Mouse (Mus musculus): ENCODE measurements around the gene Alg14. TPM values are rescaled to one million over a fixed set of nuclear protein-coding genes. Genes with fewer than 3 reads are reported as not detected.

The Alg14 gene
- polyA plus RNA-seq, 1 experiment from 2014 or later = 40.1 TPM

GRCm38 (mm10) chr3:121365131-121365530, 73.6 kb downstream of the Alg14 start:
- H3K27me3 ChIP-seq (ENCODE audit: insufficient read depth, poor library complexity, severe bottlenecking) = no peaks in the 10 kb centered on the region
- no peak for DNase-seq (ENCODE audit: low spot score)
- peaks cover 10% of the 10 kb centered on the region for H3K4me1 ChIP-seq
- H3K9me3 ChIP-seq = no peaks in the 10 kb centered on the region
- H3K27ac ChIP-seq = no peak overlapping the region
- H3K36me3 ChIP-seq = no peaks in the 10 kb centered on the region
- 57% methylated on average over 8 of the region's 8 CpGs for WGBS
- H3K4me3 ChIP-seq = no peak overlapping the region

GRCm38 (mm10) chr3:121368616-121369015, 77.0 kb downstream of the Alg14 start:
- no peak overlapping the region for H3K4me3 ChIP-seq
- peaks cover 32% of the 10 kb centered on the region for H3K4me1 ChIP-seq
- WGBS = 84% methylated on average over 4 of the region's 4 CpGs

GRCm38 (mm10) chr3:121369517-121369916, 77.9 kb downstream of the Alg14 start:
- no peak for DNase-seq (ENCODE audit: low spot score)
- Histone ChIP-seq H3K4me1 (peaks cover 33% of the 10 kb centered on the region), H3K27me3 (ENCODE audit: insufficient read depth, poor library complexity, severe bottlenecking) (no peaks in the 10 kb centered on the region), H3K36me3 (no peaks in the 10 kb centered on the region), H3K9me3 (no peaks in the 10 kb centered on the region), H3K4me3 (no peak overlapping the region), H3K27ac (no peak overlapping the region)
- 74% methylated on average over 6 of the region's 6 CpGs for WGBS

More at GRCm38 (mm10) chr3:121368616-121369015, 77.0 kb downstream of the Alg14 start:
- H3K27me3 ChIP-seq (ENCODE audit: insufficient read depth, poor library complexity, severe bottlenecking) = no peaks in the 10 kb centered on the region
- H3K36me3 ChIP-seq = no peaks in the 10 kb centered on the region
- no peak for DNase-seq (ENCODE audit: low spot score)
- no peaks in the 10 kb centered on the region for H3K9me3 ChIP-seq
- H3K27ac ChIP-seq = no peak overlapping the region

- DNase-seq (ENCODE audit: low spot score) = no peak
- peak overlapping the region; percentile 44; the same call in 1 of the 2 replicates for H3K27ac ChIP-seq
- H3K4me1 ChIP-seq = peaks cover 27% of the 10 kb centered on the region
- no peaks in the 10 kb centered on the region for H3K27me3 ChIP-seq (ENCODE audit: insufficient read depth, poor library complexity, severe bottlenecking)
- no peak overlapping the region for H3K4me3 ChIP-seq
- WGBS = 83% methylated on average over 13 of the region's 13 CpGs
- no peaks in the 10 kb centered on the region for H3K9me3 ChIP-seq
- no peaks in the 10 kb centered on the region for H3K36me3 ChIP-seq
These were observed 78.7 kb downstream of the Alg14 start for GRCm38 (mm10) chr3:121370301-121370700.

- H3K4me3 ChIP-seq = no peak overlapping the region
- 60% methylated on average over 12 of the region's 12 CpGs for WGBS
- H3K27ac ChIP-seq = peak overlapping the region; percentile 44; the same call in 1 of the 2 replicates
- H3K27me3 ChIP-seq (ENCODE audit: insufficient read depth, poor library complexity, severe bottlenecking) = no peaks in the 10 kb centered on the region
- H3K4me1 ChIP-seq = peaks cover 27% of the 10 kb centered on the region
- no peak for DNase-seq (ENCODE audit: low spot score)
- H3K36me3 ChIP-seq = no peaks in the 10 kb centered on the region
- H3K9me3 ChIP-seq = no peaks in the 10 kb centered on the region
These were observed 79.4 kb downstream of the Alg14 start for GRCm38 (mm10) chr3:121370830-121371526.

GRCm38 (mm10) chr3:121371527-121372220, 80.1 kb downstream of the Alg14 start:
- H3K36me3 ChIP-seq = no peaks in the 10 kb centered on the region
- peak overlapping the region; percentile 69; the same call in 1 of the 2 replicates for H3K27ac ChIP-seq
- no peaks in the 10 kb centered on the region for H3K27me3 ChIP-seq (ENCODE audit: insufficient read depth, poor library complexity, severe bottlenecking)
- H3K4me1 ChIP-seq = peaks cover 27% of the 10 kb centered on the region
- H3K9me3 ChIP-seq = no peaks in the 10 kb centered on the region
- no peak overlapping the region for H3K4me3 ChIP-seq
- no peak for DNase-seq (ENCODE audit: low spot score)
- 57% methylated on average over 8 of the region's 8 CpGs for WGBS

- Histone ChIP-seq H3K27me3 (ENCODE audit: insufficient read depth, poor library complexity, severe bottlenecking) (no peaks in the 10 kb centered on the region), H3K4me1 (peaks cover 27% of the 10 kb centered on the region), H3K36me3 (no peaks in the 10 kb centered on the region), H3K27ac (peak overlapping the region; percentile 59; the same call in 1 of the 2 replicates), H3K4me3 (no peak overlapping the region), H3K9me3 (no peaks in the 10 kb centered on the region)
- 48% methylated on average over 9 of the region's 9 CpGs for WGBS
- DNase-seq (ENCODE audit: low spot score) = no peak
These were observed 82.4 kb downstream of the Alg14 start for GRCm38 (mm10) chr3:121373897-121374441.

GRCm38 (mm10) chr3:121375541-121376129, 84.1 kb downstream of the Alg14 start:
- no peak for DNase-seq (ENCODE audit: low spot score)
- H3K36me3 ChIP-seq = no peaks in the 10 kb centered on the region
- WGBS = 72% methylated on average over 7 of the region's 7 CpGs
- H3K27ac ChIP-seq = no peak overlapping the region
- peaks cover 22% of the 10 kb centered on the region for H3K4me1 ChIP-seq
- H3K27me3 ChIP-seq (ENCODE audit: insufficient read depth, poor library complexity, severe bottlenecking) = no peaks in the 10 kb centered on the region
- H3K4me3 ChIP-seq = no peak overlapping the region
- H3K9me3 ChIP-seq = no peaks in the 10 kb centered on the region

GRCm38 (mm10) chr3:121378708-121379612, 87.4 kb downstream of the Alg14 start:
- no peaks in the 10 kb centered on the region for H3K27me3 ChIP-seq (ENCODE audit: insufficient read depth, poor library complexity, severe bottlenecking)
- 72% methylated on average over 15 of the region's 15 CpGs for WGBS
- H3K36me3 ChIP-seq = no peaks in the 10 kb centered on the region
- H3K4me1 ChIP-seq = peaks cover 1% of the 10 kb centered on the region
- no peak overlapping the region for H3K4me3 ChIP-seq
- no peaks in the 10 kb centered on the region for H3K9me3 ChIP-seq
- no peak for DNase-seq (ENCODE audit: low spot score)
- H3K27ac ChIP-seq = 0 out of 2 replicates have a peak overlapping the region, but pooled peaks have one; percentile 31

GRCm38 (mm10) chr3:121379699-121380098, 88.1 kb downstream of the Alg14 start:
- H3K36me3 ChIP-seq = no peaks in the 10 kb centered on the region
- H3K27me3 ChIP-seq (ENCODE audit: insufficient read depth, poor library complexity, severe bottlenecking) = no peaks in the 10 kb centered on the region
- 77% methylated on average over 5 of the region's 5 CpGs for WGBS
- H3K9me3 ChIP-seq = no peaks in the 10 kb centered on the region
- DNase-seq (ENCODE audit: low spot score) = no peak
- no peaks in the 10 kb centered on the region for H3K4me1 ChIP-seq
- H3K27ac ChIP-seq = no peak overlapping the region
- H3K4me3 ChIP-seq = no peak overlapping the region

- Histone ChIP-seq H3K4me3 (no peak overlapping the region), H3K36me3 (no peaks in the 10 kb centered on the region), H3K4me1 (peaks cover 10% of the 10 kb centered on the region), H3K9me3 (no peaks in the 10 kb centered on the region), H3K27me3 (ENCODE audit: insufficient read depth, poor library complexity, severe bottlenecking) (no peaks in the 10 kb centered on the region), H3K27ac (no peak overlapping the region)
- WGBS = 71% methylated on average over 3 of the region's 3 CpGs
- DNase-seq (ENCODE audit: low spot score) = no peak
These were observed 96.0 kb downstream of the Alg14 start for GRCm38 (mm10) chr3:121387471-121388009.

- Histone ChIP-seq H3K9me3 (no peaks in the 10 kb centered on the region), H3K27ac (0 out of 2 replicates have a peak overlapping the region, but pooled peaks have one; percentile 59), H3K27me3 (ENCODE audit: insufficient read depth, poor library complexity, severe bottlenecking) (no peaks in the 10 kb centered on the region), H3K36me3 (no peaks in the 10 kb centered on the region), H3K4me3 (no peak overlapping the region), H3K4me1 (peaks cover 14% of the 10 kb centered on the region)
- no peak for DNase-seq (ENCODE audit: low spot score)
- WGBS = 83% methylated on average over 8 of the region's 8 CpGs
These were observed 97.8 kb downstream of the Alg14 start for GRCm38 (mm10) chr3:121389366-121389765.

All from heart, embryonic 10.5 days (tissue).